Mouse (Mus musculus) erythroblast, embryonic 14.5 days (primary cell): ENCODE results near the gene Lhfp.

Experiments used
- GATA1 ChIP-seq: IDR thresholded peaks from 2 replicates; pipeline ENCODE4 v1.6.1; 2012; ENCODE audit warnings: low read length, inconsistent platforms, mixed read lengths
- TAL1 ChIP-seq: IDR thresholded peaks from 3 replicates; pipeline ENCODE4 v1.6.1; 2012; ENCODE audit warnings: low read length, inconsistent platforms, mixed read lengths

DNA sequence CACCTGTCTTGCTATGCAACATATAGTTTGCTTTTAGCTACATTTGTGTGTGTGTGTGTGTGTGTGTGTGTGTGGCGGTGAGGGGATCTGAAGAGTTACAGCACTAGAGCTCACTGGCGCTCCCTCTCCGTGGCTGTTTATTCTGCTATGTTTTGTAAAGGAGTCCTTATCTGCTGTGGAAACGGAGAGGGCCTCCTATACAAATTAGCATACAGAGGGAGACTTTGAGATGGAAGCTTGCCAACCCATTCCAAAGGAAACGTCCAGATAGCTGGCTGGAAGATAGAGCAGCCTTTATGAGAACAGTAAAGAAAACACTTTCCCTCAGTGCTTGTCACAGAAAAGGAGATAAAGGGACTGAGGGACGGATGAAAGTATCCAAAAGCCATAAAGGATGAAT is 184.4 kb downstream of the Lhfp start:
- TF ChIP-seq TAL1, result no peak
- no peak for TF ChIP-seq GATA1
